Mouse (Mus musculus) neural tube, embryonic 11.5 days (tissue): ENCODE data around the gene Skiv2l. TPM values are rescaled to one million over a fixed set of nuclear protein-coding genes. Genes with fewer than 3 reads are reported as not detected.

Source experiments
- ATAC-seq: fragments of 200-750 bp; cut with Nextera tagmentation; 2 replicates; pipeline ENCODE4 v1.8.0; 2017; ENCODE audit warnings: moderate number of reproducible peaks, mild to moderate bottlenecking, moderate TSS enrichment, moderate library complexity; ENCODE audit not compliant: insufficient read depth, low FRiP score, low TSS enrichment
- DNase-seq: peaks from one replicate; pipeline ENCODE4 v3.0.0-alpha.2; 2015; ENCODE audit warnings: low spot score
- H3K27ac ChIP-seq: fragments of 300-500 bp; sonication (generic); 2 replicates; pipeline ENCODE4 v1.5.1; 2014; ENCODE audit warnings: low read depth, mild to moderate bottlenecking, low read length
- H3K27me3 ChIP-seq: fragments of 300-500 bp; sonication (generic); 2 replicates; pipeline ENCODE4 v1.6.1; 2014; ENCODE audit warnings: mild to moderate bottlenecking, low read length, mixed read lengths; ENCODE audit not compliant: control insufficient read depth, insufficient read depth
- H3K36me3 ChIP-seq: fragments of 300-500 bp; sonication (generic); 2 replicates; pipeline ENCODE4 v1.6.1; 2014; ENCODE audit warnings: mild to moderate bottlenecking, low read length, moderate library complexity, mixed read lengths; ENCODE audit not compliant: control insufficient read depth, insufficient read depth
- H3K4me1 ChIP-seq: fragments of 300-500 bp; sonication (generic); 2 replicates; pipeline ENCODE4 v1.6.1; 2014; ENCODE audit warnings: low read length, mixed read lengths; ENCODE audit not compliant: control insufficient read depth, insufficient read depth
- H3K4me2 ChIP-seq: fragments of 300-500 bp; sonication (generic); 2 replicates; pipeline ENCODE4 v1.6.1; 2014; ENCODE audit warnings: low read depth, mild to moderate bottlenecking, moderate library complexity
- H3K4me3 ChIP-seq: fragments of 300-500 bp; sonication (generic); 2 replicates; pipeline ENCODE4 v1.5.1; 2014; ENCODE audit warnings: low read depth, low read length
- H3K9ac ChIP-seq: fragments of 300-500 bp; sonication (generic); 2 replicates; pipeline ENCODE4 v1.6.1; 2014; ENCODE audit warnings: mild to moderate bottlenecking, low read length
- H3K9me3 ChIP-seq: fragments of 300-500 bp; sonication (generic); 2 replicates; pipeline ENCODE4 v1.6.1; 2016; ENCODE audit warnings: low read length; ENCODE audit not compliant: control insufficient read depth
- WGBS: fragments of 180-500 bp; shearing (Covaris S2); extraction: QIAGEN DNeasy Blood & Tissue Kit; methylation state at CpG from one replicate; pipeline ENCODE4 v1.1.7; 2014; 5-methylcytosine and 5-hydroxymethylcytosine counted together
- polyA plus RNA-seq: library from polyadenylated mRNA; unstranded; fragments of >200 nt; fragmentation: Nextera tagmentation; extraction: Ambion mirVana; gene quantifications from 2 replicates; pipeline ENCODE4 v1.2.1, GENCODE M21; 2014

Skiv2l gene
- polyA plus RNA-seq, 1 experiment from 2014 or later = 55.7 TPM

DNA sequence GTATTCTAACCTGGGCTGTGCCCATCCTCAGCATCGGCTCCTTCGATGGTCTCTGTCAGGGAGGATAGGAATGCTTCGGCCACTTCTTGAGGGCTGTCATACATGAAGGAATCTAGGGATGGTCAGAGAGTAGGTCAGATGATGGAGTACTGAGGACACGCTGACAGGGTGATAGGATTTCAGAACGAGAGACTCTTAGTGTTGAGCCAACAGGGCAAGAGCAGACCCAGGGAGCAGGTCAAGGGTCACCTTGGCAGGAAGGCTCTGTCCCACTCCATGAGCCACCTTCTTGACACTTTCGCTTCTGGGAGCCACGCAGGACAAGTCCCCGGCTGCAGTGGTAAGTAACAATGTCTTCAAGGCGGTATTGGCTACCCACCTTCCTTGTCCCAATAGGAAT lies 10.5 kb upstream of the Skiv2l start:
- WGBS = 87% methylated on average over 9 of the region's 9 CpGs
- ATAC-seq (no peak), DNase-seq (no peak)
- no peaks in the 10 kb centered on the region for H3K27me3 ChIP-seq
- no peak overlapping the region for H3K27ac ChIP-seq
- H3K4me3 ChIP-seq = no peak overlapping the region
- H3K36me3 ChIP-seq = no peaks in the 10 kb centered on the region
- no peaks in the 10 kb centered on the region for H3K9me3 ChIP-seq
- no peak overlapping the region for H3K9ac ChIP-seq
- H3K4me1 ChIP-seq = no peaks in the 10 kb centered on the region
- H3K4me2 ChIP-seq = no peak overlapping the region

DNA sequence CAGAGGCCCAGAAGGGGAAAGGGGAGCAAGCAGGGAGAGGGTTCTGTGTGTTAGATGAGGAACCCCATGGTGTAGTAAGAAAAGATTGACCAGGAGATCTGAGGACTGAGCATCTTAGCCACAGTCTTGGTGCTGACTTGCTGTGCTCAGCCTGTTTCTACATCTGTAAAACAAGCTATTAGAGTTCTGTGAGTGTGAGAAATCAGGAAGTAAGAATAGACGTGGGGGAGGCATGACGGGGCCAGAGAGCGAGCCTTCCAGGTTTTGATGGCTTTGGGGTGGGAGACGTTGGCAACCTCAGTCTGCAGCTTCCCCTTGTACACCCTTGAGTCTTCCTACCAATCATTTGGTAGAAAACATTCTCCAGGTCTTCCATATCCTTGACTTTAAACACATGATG lies 8.7 kb upstream of the Skiv2l start:
- Histone ChIP-seq H3K4me1 (no peaks in the 10 kb centered on the region), H3K4me2 (no peak overlapping the region), H3K4me3 (no peak overlapping the region), H3K9me3 (no peaks in the 10 kb centered on the region), H3K9ac (no peak overlapping the region), H3K27ac (no peak overlapping the region), H3K36me3 (peaks cover 3% of the 10 kb centered on the region), H3K27me3 (no peaks in the 10 kb centered on the region)
- no peak for DNase-seq
- WGBS = 91% methylated on average over 4 of the region's 4 CpGs
- no peak for ATAC-seq

DNA sequence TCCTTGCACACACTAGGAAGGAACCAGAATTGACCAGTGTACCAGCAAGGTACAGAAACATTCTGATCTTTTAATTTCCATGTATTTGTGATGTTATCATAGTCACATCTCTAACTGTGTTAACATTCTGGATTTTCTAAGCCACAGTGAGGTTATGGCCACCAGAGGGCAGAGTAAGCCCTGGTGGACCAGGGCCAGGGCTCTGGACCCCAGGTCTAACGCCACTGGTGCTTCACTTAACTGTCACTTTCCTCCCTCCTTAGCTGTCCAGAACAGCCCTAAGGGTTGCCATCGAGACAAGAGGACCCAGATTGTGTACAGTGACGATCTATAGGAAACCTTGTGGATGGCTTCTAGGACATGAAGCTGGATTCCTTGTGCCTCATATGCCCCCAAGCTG lies 5.8 kb upstream of the Skiv2l start:
- no peak overlapping the region for H3K4me2 ChIP-seq

DNA sequence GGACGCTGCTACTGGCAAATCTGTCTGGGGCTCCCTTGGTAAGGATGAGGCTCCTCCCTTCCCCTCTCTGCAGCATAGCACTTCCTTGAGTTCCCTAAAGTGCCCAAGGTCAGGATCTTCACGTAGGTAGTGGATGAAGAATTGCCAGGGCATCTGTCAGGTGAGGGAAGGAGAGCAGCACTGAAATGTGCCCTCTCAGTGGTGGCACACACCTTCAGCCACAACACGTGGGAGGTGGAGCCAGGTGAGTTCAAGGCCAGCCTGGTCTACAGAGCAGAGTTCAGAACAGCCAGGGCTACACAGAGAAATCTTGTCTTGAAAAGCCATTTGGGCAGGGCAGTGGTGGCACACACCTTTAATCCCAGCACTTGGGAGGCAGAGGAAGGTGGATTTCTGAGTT lies 4.8 kb upstream of the Skiv2l start:
- no peak overlapping the region for H3K9ac ChIP-seq
- no peaks in the 10 kb centered on the region for H3K27me3 ChIP-seq
- H3K36me3 ChIP-seq = peaks cover 3% of the 10 kb centered on the region
- H3K4me2 ChIP-seq = no peak overlapping the region
- DNase-seq = no peak
- 82% methylated on average over 3 of the region's 3 CpGs for WGBS
- no peak for ATAC-seq
- no peak overlapping the region for H3K27ac ChIP-seq
- H3K4me3 ChIP-seq = no peak overlapping the region
- no peaks in the 10 kb centered on the region for H3K9me3 ChIP-seq
- peaks cover 6% of the 10 kb centered on the region; the same call in 1 of the 2 replicates for H3K4me1 ChIP-seq

More for the DNA sequence above, 5.8 kb upstream of the Skiv2l start:
- 51% methylated on average over 3 of the region's 3 CpGs for WGBS
- Histone ChIP-seq H3K9ac (no peak overlapping the region), H3K36me3 (peaks cover 3% of the 10 kb centered on the region), H3K4me3 (no peak overlapping the region), H3K9me3 (no peaks in the 10 kb centered on the region), H3K4me1 (peaks cover 5% of the 10 kb centered on the region; the same call in 1 of the 2 replicates), H3K27me3 (no peaks in the 10 kb centered on the region), H3K27ac (no peak overlapping the region)
- ATAC-seq = no peak
- DNase-seq = peak; percentile 56

DNA sequence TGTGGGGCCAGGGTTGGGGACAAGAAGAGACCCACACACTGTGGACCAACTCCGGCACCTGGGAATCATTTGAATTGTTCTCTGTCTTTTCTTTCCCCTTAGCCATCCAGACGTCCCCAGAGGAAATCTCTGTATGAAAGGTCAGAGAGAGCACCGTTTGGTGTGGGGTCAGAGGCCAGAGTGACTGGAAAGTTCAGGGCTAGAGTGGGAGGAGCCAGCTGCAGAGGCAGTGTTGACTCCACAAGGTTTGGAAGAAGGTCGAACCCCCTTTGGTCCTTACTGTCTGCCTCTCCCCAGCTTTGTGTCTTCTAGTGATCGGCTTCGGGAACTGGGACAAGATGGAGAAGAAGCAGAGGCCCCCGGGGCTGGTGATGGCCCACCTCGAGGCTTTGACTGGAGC lies 3.5 kb upstream of the Skiv2l start:
- WGBS = 76% methylated on average over 8 of the region's 8 CpGs
- Histone ChIP-seq H3K4me2 (no peak overlapping the region), H3K36me3 (peaks cover 3% of the 10 kb centered on the region), H3K27me3 (no peaks in the 10 kb centered on the region), H3K27ac (no peak overlapping the region), H3K4me3 (no peak overlapping the region), H3K9ac (no peak overlapping the region), H3K9me3 (no peaks in the 10 kb centered on the region), H3K4me1 (peaks cover 9% of the 10 kb centered on the region)
- DNase-seq (no peak), ATAC-seq (no peak)

DNA sequence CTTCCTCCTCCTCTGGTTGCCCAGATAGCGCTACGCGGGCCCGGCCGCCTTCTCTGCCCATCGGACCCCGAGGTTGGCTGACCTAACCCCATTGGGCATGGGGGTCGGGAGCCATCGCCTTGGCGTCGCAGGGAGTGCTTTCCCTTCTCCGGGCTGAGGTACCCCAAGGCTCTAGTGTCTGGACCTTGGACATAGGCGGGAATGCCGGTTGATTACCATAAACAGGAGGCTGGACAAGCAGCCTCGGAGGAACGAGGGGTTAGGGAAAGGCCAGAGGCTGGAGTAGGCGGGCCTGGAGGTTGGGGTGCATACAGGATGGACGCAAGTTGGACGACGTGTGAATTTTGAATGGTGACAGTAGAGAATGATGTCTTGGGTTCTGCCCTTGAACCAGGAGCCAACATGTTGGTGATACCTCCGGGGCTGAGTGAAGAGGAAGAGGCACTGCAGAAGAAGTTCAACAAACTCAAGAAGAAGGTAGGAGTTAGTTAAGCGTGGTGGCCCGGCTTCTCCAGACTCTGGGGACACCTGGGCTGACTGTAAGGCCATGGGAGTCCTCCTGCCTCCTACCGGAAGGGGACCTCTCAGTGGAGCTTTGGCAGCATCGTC lies 611 bp upstream of the Skiv2l start:
- H3K36me3 ChIP-seq = peaks cover 9% of the 10 kb centered on the region
- DNase-seq = no peak
- H3K4me1 ChIP-seq = peaks cover 9% of the 10 kb centered on the region
- no peak for ATAC-seq
- no peak overlapping the region for H3K27ac ChIP-seq
- H3K27me3 ChIP-seq = no peaks in the 10 kb centered on the region
- peak overlapping the region; percentile 76 for H3K9ac ChIP-seq
- 1% methylated on average over 25 of the region's 25 CpGs for WGBS
- H3K4me3 ChIP-seq = peak overlapping the region; percentile 68
- H3K9me3 ChIP-seq = no peaks in the 10 kb centered on the region
- H3K4me2 ChIP-seq = peak overlapping the region; percentile 71

DNA sequence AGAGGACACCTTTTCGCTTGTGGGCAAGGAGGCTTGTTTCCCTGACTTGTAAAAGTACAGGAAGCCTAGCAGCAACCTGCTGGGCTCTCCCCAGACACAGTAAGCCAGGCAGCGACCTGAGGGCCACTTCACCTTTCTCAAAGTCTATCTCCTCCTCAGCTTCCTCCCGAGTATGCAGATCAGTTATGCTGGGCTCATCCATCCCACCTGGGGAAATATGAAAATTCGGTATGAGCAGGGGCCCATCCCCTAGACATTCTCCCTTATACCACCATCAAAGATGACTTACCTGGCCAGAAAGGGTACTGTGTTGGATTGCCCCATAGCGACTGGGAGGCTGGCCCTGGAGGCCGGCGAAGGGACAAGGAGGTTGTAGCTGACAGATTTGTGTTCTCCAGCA lies 2.4 kb downstream of the Skiv2l start:
- DNase-seq (no peak), ATAC-seq (no peak)
- Histone ChIP-seq H3K36me3 (peaks cover 10% of the 10 kb centered on the region), H3K27ac (no peak overlapping the region), H3K27me3 (no peaks in the 10 kb centered on the region), H3K4me1 (peaks cover 9% of the 10 kb centered on the region), H3K9me3 (no peaks in the 10 kb centered on the region), H3K4me3 (no peak overlapping the region), H3K9ac (no peak overlapping the region), H3K4me2 (no peak overlapping the region)
- WGBS = 93% methylated on average over 7 of the region's 7 CpGs

DNA sequence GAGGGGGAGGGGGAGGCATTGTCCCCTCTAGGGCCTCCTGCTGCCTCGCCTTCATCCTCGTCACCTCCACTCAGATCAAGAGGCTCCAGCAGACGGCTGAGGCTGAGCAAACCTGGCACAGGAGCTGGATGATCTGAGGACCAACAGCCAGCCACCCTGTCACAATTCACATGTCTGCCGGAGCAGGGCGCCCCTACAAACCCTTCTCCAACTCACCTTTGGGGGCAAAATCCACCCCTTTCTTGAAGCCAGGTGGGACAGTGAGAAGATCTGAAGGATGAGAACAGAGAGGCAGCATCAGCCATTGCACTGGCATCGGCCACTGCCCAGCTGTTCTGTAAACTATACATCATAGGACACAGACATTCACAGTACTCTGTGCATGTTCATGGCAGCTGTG lies 2.8 kb downstream of the Skiv2l start:
- WGBS = 90% methylated on average over 6 of the region's 6 CpGs
- H3K4me1 ChIP-seq = peaks cover 9% of the 10 kb centered on the region
- no peak overlapping the region for H3K9ac ChIP-seq
- H3K27ac ChIP-seq = no peak overlapping the region
- DNase-seq (no peak), ATAC-seq (no peak)
- H3K9me3 ChIP-seq = no peaks in the 10 kb centered on the region
- H3K4me3 ChIP-seq = no peak overlapping the region
- no peaks in the 10 kb centered on the region for H3K27me3 ChIP-seq
- no peak overlapping the region for H3K4me2 ChIP-seq
- peaks cover 12% of the 10 kb centered on the region for H3K36me3 ChIP-seq

DNA sequence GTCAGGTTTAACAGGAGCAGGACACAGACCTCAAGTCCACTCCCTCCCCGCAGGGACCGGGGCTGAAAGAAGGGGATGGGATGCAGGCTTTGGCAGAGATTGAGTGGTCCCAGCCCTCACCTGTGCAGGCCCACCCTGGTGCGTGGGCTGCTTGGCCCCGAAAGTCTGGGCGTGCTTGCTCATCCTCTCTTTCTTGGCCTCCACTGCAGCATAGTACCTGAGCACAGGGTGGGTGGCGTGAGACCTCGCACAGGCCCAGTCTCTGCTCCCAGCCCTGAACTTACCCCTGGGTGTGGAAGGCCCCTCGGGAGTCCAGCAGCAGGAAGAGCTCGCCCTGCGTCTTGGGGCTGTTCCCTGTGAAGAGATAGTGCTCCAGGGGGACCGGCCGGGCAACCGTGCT lies 5.1 kb downstream of the Skiv2l start:
- Histone ChIP-seq H3K36me3 (peaks cover 19% of the 10 kb centered on the region), H3K27ac (no peak overlapping the region), H3K4me1 (peaks cover 4% of the 10 kb centered on the region), H3K4me3 (no peak overlapping the region), H3K27me3 (no peaks in the 10 kb centered on the region), H3K4me2 (no peak overlapping the region), H3K9me3 (no peaks in the 10 kb centered on the region), H3K9ac (no peak overlapping the region)
- DNase-seq (no peak), ATAC-seq (no peak)
- 94% methylated on average over 13 of the region's 13 CpGs for WGBS
